In the genomic region with DNA sequence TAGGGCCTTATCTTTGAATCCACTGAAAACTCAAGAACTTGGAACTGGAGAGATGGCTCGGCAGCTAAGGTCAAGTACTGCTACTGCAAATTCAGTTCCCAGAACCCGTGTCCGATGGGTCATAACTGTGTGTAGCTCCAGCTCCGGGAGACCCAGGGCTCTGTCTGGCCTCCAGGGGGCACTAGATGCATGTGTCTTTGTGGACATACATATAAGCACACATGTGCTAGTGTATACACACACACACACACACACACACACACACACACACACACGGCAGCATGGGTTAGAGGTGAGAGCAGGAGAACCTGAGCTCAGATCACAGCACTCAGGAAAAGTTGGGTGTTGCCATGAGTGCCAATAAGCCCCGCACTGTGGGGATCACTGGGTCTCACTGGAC, we compare ENCODE assay signal across 9 mouse cellular contexts. TPM values are rescaled to one million over a fixed set of nuclear protein-coding genes. Genes with fewer than 3 reads are reported as not detected.
DNase-seq lines count a peak whose midpoint lies in the region; ATAC-seq lines count a peak whose summit lies in the region.
"Had no signal": no experiment of that assay in that cellular context is flagged by ENCODE, and none has a peak within 500 bp of the region (broad histone marks: within the 10 kb centered on the region; RNA-seq: fewer than 3 reads in every experiment).

No protein-coding gene starts in this region.

- H3K4me3 ChIP-seq in heart, embryonic 11.5 days (ENCODE audit: low read depth, low read length): no peak overlapping the region
- H3K4me3 ChIP-seq in hindbrain, embryonic 14.5 days (replicated peaks; ENCODE audit: low read length): no peak overlapping the region

- DNase-seq in heart, adult 18-20 months: peak; percentile 14 to 56
- DNase-seq in 3T3-L1 (ENCODE audit: low read depth, low spot score): peak; percentile 51
- DNase-seq in adrenal gland, adult 2 months: peak; percentile 59
- DNase-seq in kidney, adult 8-10 months: peak; percentile 33 to 51
- DNase-seq in retina, embryonic 14.5 days (ENCODE audit: low spot score): peak; percentile 47
- DNase-seq in hindbrain, embryonic 14.5 days (ENCODE audit: low spot score): no peak

- H3K9me3 ChIP-seq in heart, embryonic 11.5 days (replicated peaks; ENCODE audit: control insufficient read depth, low read length): no peaks in the 10 kb centered on the region
- H3K9me3 ChIP-seq in hindbrain, embryonic 14.5 days (ENCODE audit: control insufficient read depth, low read length): no peaks in the 10 kb centered on the region

- H3K27ac ChIP-seq in heart, embryonic 11.5 days (ENCODE audit: low read depth, low read length): no peak overlapping the region
- no peak overlapping the region for H3K27ac ChIP-seq in hindbrain, embryonic 14.5 days

- no peak overlapping the region for H3K9ac ChIP-seq in heart, embryonic 11.5 days (ENCODE audit: low read depth, low read length)
- no peak overlapping the region for H3K9ac ChIP-seq in hindbrain, embryonic 14.5 days

- H3K4me2 ChIP-seq in heart, embryonic 11.5 days: no peak overlapping the region
- H3K4me2 ChIP-seq in hindbrain, embryonic 14.5 days (replicated peaks): no peak overlapping the region

- H3K36me3 ChIP-seq in heart, embryonic 11.5 days (ENCODE audit: control insufficient read depth, insufficient read depth, low read length): no peaks in the 10 kb centered on the region
- H3K36me3 ChIP-seq in hindbrain, embryonic 14.5 days (replicated peaks; ENCODE audit: control insufficient read depth, insufficient read depth): no peaks in the 10 kb centered on the region

- WGBS in heart, embryonic 11.5 days (ENCODE audit: insufficient replicate concordance): 81% methylated on average over 6 of the region's 6 CpGs
- whole genome bisulfite sequencing in hindbrain, embryonic 14.5 days: 87% methylated on average over 6 of the region's 6 CpGs

- no peaks in the 10 kb centered on the region for H3K27me3 ChIP-seq in heart, embryonic 11.5 days (ENCODE audit: control insufficient read depth, insufficient read depth, low read length)
- H3K27me3 ChIP-seq in hindbrain, embryonic 14.5 days (ENCODE audit: control insufficient read depth, insufficient read depth, low read length): no peaks in the 10 kb centered on the region

- no peak for ATAC-seq in heart, embryonic 11.5 days (replicated peaks; ENCODE audit: insufficient number of reproducible peaks, low FRiP score, low TSS enrichment)
- ATAC-seq in inflammation-experienced regulatory T-cells, adult 6 months: no peak
- no peak; the same call in 1 of the 2 replicates for ATAC-seq in hindbrain, embryonic 14.5 days (ENCODE audit: low FRiP score)

- H3K4me1 ChIP-seq in heart, embryonic 11.5 days (ENCODE audit: control insufficient read depth, insufficient read depth, low read length): no peaks in the 10 kb centered on the region
- no peaks in the 10 kb centered on the region for H3K4me1 ChIP-seq in hindbrain, embryonic 14.5 days (replicated peaks; ENCODE audit: control insufficient read depth, insufficient read depth, low read length)

RNA-seq across cellular contexts. Expression of a gene that starts 19.2 kb away (rescaled TPM):
- total RNA-seq in heart, adult 18-20 months (2021): 1 to 10 TPM; 3.7 to 4.2 TPM
- polyA plus RNA-seq in heart, embryonic 11.5 days (2014; fragmentation: Nextera tagmentation; extraction: Ambion mirVana): 0.80 and 1.1 TPM in 2 replicates
- total RNA-seq in adrenal gland, adult 2 months (2021): under 1 TPM; 0.49 to 0.97 TPM
- polyA plus RNA-seq in adrenal gland, adult 2 months (2012; rRNA removed): 0.04 and 0.07 TPM in 2 replicates
- polyA plus RNA-seq in inflammation-experienced regulatory T-cells, adult 6 months (2017; shearing (Covaris generic)): not detected
- polyA plus RNA-seq in hindbrain, embryonic 14.5 days (2014; fragmentation: Nextera tagmentation; extraction: Ambion mirVana): 0.82 and 0.87 TPM in 2 replicates
- total RNA-seq: neutrophil, adult 5-6 weeks had no signal

RNA-seq across cellular contexts. Expression of a gene that starts 55.6 kb away (rescaled TPM):
- not detected for total RNA-seq in heart, adult 18-20 months (2021)
- polyA plus RNA-seq in heart, embryonic 11.5 days (2014; fragmentation: Nextera tagmentation; extraction: Ambion mirVana): 0.11 TPM in 1 of 2 replicates, not detected in the other
- total RNA-seq in adrenal gland, adult 2 months (2021): not detected
- not detected in 2 replicates for polyA plus RNA-seq in adrenal gland, adult 2 months (2012; rRNA removed)
- 10 to 100 TPM in 1 of 3 experiments, not detected in 2; 11.4 TPM for polyA plus RNA-seq in inflammation-experienced regulatory T-cells, adult 6 months (2017; shearing (Covaris generic))
- not detected in 2 replicates for polyA plus RNA-seq in hindbrain, embryonic 14.5 days (2014; fragmentation: Nextera tagmentation; extraction: Ambion mirVana)
- total RNA-seq: neutrophil, adult 5-6 weeks had no signal
